Mouse (Mus musculus): Measurements from ENCODE around the gene Flnb.

DNA sequence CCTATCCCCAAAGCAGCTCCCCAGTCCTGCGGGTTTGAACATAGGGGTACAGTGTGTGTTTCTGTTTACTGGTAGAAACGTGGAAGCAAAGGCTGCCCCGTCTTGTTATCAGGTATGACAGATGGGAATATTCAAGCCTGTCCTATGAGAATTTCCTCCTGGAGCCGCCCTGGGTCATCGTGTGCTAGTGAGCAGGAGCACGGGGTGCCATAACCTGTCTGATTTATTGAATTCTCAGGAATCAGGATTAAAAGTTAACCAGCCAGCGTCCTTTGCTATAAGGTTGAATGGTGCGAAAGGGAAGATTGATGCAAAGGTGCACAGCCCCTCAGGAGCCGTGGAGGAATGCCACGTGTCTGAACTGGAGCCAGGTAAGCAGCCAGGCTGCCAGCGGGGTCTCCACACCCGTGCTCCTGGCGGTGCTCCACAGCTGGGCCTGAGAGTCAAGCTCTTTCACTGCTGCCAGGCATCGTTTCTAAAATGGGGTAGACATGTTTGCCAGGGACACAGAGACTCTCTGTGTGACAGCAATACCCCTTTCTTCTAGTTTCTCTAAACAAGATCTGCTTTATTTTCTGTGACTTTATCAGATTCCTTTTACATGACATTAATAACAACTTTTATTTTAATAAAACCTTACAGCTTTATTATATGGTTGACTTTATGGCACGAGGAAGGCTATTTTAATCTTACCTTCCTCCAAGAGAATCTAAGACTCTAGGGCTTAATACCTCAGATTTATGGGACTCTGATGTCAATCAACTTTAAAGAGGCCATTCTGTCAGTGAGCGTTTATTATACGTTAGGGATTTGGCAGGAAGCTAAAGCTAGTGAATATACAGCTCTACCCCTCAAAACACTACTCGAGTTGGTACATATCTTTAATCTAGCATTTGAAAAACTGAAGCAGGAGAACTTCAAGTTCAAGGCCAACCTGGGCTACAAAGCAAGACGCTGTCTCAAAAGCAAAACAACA lies 121.3 kb downstream of the Flnb start:
- TF ChIP-seq MYOG (IDR thresholded peaks at IDR 0.05; ENCODE audit: control insufficient read depth in 1 of 3, insufficient read depth in 1 of 3, insufficient read length in 2 of 3, low read depth in 2 of 3) (no peak), MAX (IDR thresholded peaks at IDR 0.05; ENCODE audit: low read depth) (no peak), E2F4 (IDR thresholded peaks at IDR 0.05; ENCODE audit: insufficient read depth) (no peak), POLR2A (IDR thresholded peaks at IDR 0.05; ENCODE audit: insufficient read length, low read depth) (no peak), POLR2AphosphoS2 (IDR thresholded peaks at IDR 0.05; ENCODE audit: insufficient read length, low read depth) (no peak)
